Comparison of ENCODE assay signal across 8 mouse cellular contexts in genomic region chr16:5232982-5233381, GRCm38 (mm10). TPM values are rescaled to one million over a fixed set of nuclear protein-coding genes. Genes with fewer than 3 reads are reported as not detected.
DNase-seq lines count a peak whose midpoint lies in the region; ATAC-seq lines count a peak whose summit lies in the region.

No protein-coding gene starts in this region.

- H3K4me2 ChIP-seq in heart, embryonic 13.5 days, result peak overlapping the region; percentile 74
- peak overlapping the region; percentile 85 for H3K4me2 ChIP-seq in hindbrain, embryonic 13.5 days
- peak overlapping the region; percentile 27; the same call in 1 of the 2 replicates for H3K4me2 ChIP-seq in midbrain, embryonic 11.5 days

- H3K27ac ChIP-seq in heart, embryonic 13.5 days (replicated peaks), result no peak overlapping the region
- peak overlapping the region; percentile 72; the same call in 1 of the 2 replicates for H3K27ac ChIP-seq in embryonic facial prominence, embryonic 10.5 days (replicated peaks)
- H3K27ac ChIP-seq in hindbrain, embryonic 13.5 days, result no peak overlapping the region
- no peak overlapping the region for H3K27ac ChIP-seq in midbrain, embryonic 11.5 days (ENCODE audit: low read depth, low read length)

- WGBS in heart, embryonic 13.5 days, result 69% methylated on average over 4 of the region's 4 CpGs
- WGBS in embryonic facial prominence, embryonic 10.5 days, result 70% methylated on average over 4 of the region's 4 CpGs
- 70% methylated on average over 4 of the region's 4 CpGs for WGBS in hindbrain, embryonic 13.5 days
- 71% methylated on average over 4 of the region's 4 CpGs for WGBS in midbrain, embryonic 11.5 days

- H3K36me3 ChIP-seq in heart, embryonic 13.5 days, result 0 out of 2 replicates have a peak, but pooled peaks cover 7% of the 10 kb centered on the region
- H3K36me3 ChIP-seq in embryonic facial prominence, embryonic 10.5 days (replicated peaks), result peaks cover 7% of the 10 kb centered on the region; the same call in 1 of the 2 replicates
- H3K36me3 ChIP-seq in hindbrain, embryonic 13.5 days, result peaks cover under 1% of the 10 kb centered on the region; the same call in 1 of the 2 replicates
- no peaks in the 10 kb centered on the region for H3K36me3 ChIP-seq in midbrain, embryonic 11.5 days (ENCODE audit: control insufficient read depth, insufficient read depth, low read length)

- H3K9ac ChIP-seq in heart, embryonic 13.5 days, result no peak overlapping the region
- no peak overlapping the region for H3K9ac ChIP-seq in hindbrain, embryonic 13.5 days
- H3K9ac ChIP-seq in midbrain, embryonic 11.5 days (ENCODE audit: low read length), result no peak overlapping the region

- no peaks in the 10 kb centered on the region for H3K27me3 ChIP-seq in heart, embryonic 13.5 days (replicated peaks)
- H3K27me3 ChIP-seq in embryonic facial prominence, embryonic 10.5 days (replicated peaks; ENCODE audit: low read depth, poor library complexity, severe bottlenecking), result no peaks in the 10 kb centered on the region
- 0 out of 2 replicates have a peak, but pooled peaks cover 3% of the 10 kb centered on the region for H3K27me3 ChIP-seq in hindbrain, embryonic 13.5 days
- H3K27me3 ChIP-seq in midbrain, embryonic 11.5 days (ENCODE audit: control insufficient read depth, insufficient read depth, low read length), result no peaks in the 10 kb centered on the region

- H3K9me3 ChIP-seq in heart, embryonic 13.5 days, result no peaks in the 10 kb centered on the region
- no peaks in the 10 kb centered on the region for H3K9me3 ChIP-seq in embryonic facial prominence, embryonic 10.5 days
- no peaks in the 10 kb centered on the region for H3K9me3 ChIP-seq in hindbrain, embryonic 13.5 days
- H3K9me3 ChIP-seq in midbrain, embryonic 11.5 days (ENCODE audit: control insufficient read depth, low read length), result no peaks in the 10 kb centered on the region

- no peak for ATAC-seq in heart, embryonic 13.5 days (ENCODE audit: extremely low read depth, insufficient number of reproducible peaks, low FRiP score, low TSS enrichment)
- ATAC-seq in hindbrain, embryonic 13.5 days (ENCODE audit: low FRiP score), result peak; percentile 30; the same call in 1 of the 2 replicates
- ATAC-seq in midbrain, embryonic 11.5 days (ENCODE audit: low FRiP score), result peak; percentile 20

- no peak for DNase-seq in heart, postnatal 14 days
- no peak for DNase-seq in embryonic facial prominence, embryonic 10.5 days (ENCODE audit: low spot score)
- DNase-seq in midbrain, embryonic 11.5 days (ENCODE audit: low spot score, missing footprints), result no peak
- DNase-seq in urinary bladder, postnatal 36 days (ENCODE audit: low spot score in 2 of 2), result no peak
- no peak for DNase-seq in right cerebral cortex, postnatal 10 days (ENCODE audit: low spot score in 2 of 2)
- DNase-seq in kidney, postnatal 36 days, result no peak

- peaks cover 12% of the 10 kb centered on the region for H3K4me1 ChIP-seq in heart, embryonic 13.5 days
- H3K4me1 ChIP-seq in embryonic facial prominence, embryonic 10.5 days, result peaks cover 9% of the 10 kb centered on the region
- H3K4me1 ChIP-seq in hindbrain, embryonic 13.5 days (replicated peaks), result peaks cover 13% of the 10 kb centered on the region
- peaks cover 7% of the 10 kb centered on the region; the same call in 1 of the 2 replicates for H3K4me1 ChIP-seq in midbrain, embryonic 11.5 days (ENCODE audit: control insufficient read depth, insufficient read depth, low read length)

- peak overlapping the region; percentile 82 for H3K4me3 ChIP-seq in heart, embryonic 13.5 days
- H3K4me3 ChIP-seq in embryonic facial prominence, embryonic 10.5 days, result peak overlapping the region; percentile 96
- H3K4me3 ChIP-seq in hindbrain, embryonic 13.5 days, result peak overlapping the region; percentile 90
- peak overlapping the region; percentile 87; the same call in 1 of the 2 replicates for H3K4me3 ChIP-seq in midbrain, embryonic 11.5 days (ENCODE audit: low read depth, low read length)

- intact Hi-C loops in heart, postnatal 14 days (cut with DNase I), result no loop called here

RNA-seq across cellular contexts. Expression of gene Alg1, which starts 0.4 kb away (rescaled TPM):
- polyA plus RNA-seq in heart, embryonic 13.5 days (2015; fragmentation: Nextera tagmentation; extraction: Ambion mirVana), result 22.2 and 25.0 TPM in 2 replicates
- 10 to 100 TPM; 14.8 to 15.3 TPM for total RNA-seq in heart, postnatal 14 days (2021)
- 23.1 and 26.2 TPM in 2 replicates for polyA plus RNA-seq in embryonic facial prominence, embryonic 10.5 days (2016; fragmentation: Nextera tagmentation; extraction: Ambion mirVana)
- polyA plus RNA-seq in hindbrain, embryonic 13.5 days (2015; fragmentation: Nextera tagmentation; extraction: Ambion mirVana), result 36.2 and 38.1 TPM in 2 replicates
- polyA plus RNA-seq in midbrain, embryonic 11.5 days (2014; fragmentation: Nextera tagmentation; extraction: Ambion mirVana), result 24.3 and 26.6 TPM in 2 replicates

RNA-seq across cellular contexts. Expression of gene AU021092, which starts 10.9 kb away (rescaled TPM):
- 3.0 and 3.7 TPM in 2 replicates for polyA plus RNA-seq in heart, embryonic 13.5 days (2015; fragmentation: Nextera tagmentation; extraction: Ambion mirVana)
- 10 to 100 TPM; 29.1 to 31.6 TPM for total RNA-seq in heart, postnatal 14 days (2021)
- polyA plus RNA-seq in embryonic facial prominence, embryonic 10.5 days (2016; fragmentation: Nextera tagmentation; extraction: Ambion mirVana), result 0.93 and 1.3 TPM in 2 replicates
- 12.7 and 14.9 TPM in 2 replicates for polyA plus RNA-seq in hindbrain, embryonic 13.5 days (2015; fragmentation: Nextera tagmentation; extraction: Ambion mirVana)
- 5.4 and 5.8 TPM in 2 replicates for polyA plus RNA-seq in midbrain, embryonic 11.5 days (2014; fragmentation: Nextera tagmentation; extraction: Ambion mirVana)

RNA-seq across cellular contexts. Expression of gene Eef2kmt, which starts 22.8 kb away (rescaled TPM):
- 23.5 and 25.7 TPM in 2 replicates for polyA plus RNA-seq in heart, embryonic 13.5 days (2015; fragmentation: Nextera tagmentation; extraction: Ambion mirVana)
- total RNA-seq in heart, postnatal 14 days (2021), result 1 to 10 TPM; 9.2 to 9.3 TPM
- 14.7 and 19.4 TPM in 2 replicates for polyA plus RNA-seq in embryonic facial prominence, embryonic 10.5 days (2016; fragmentation: Nextera tagmentation; extraction: Ambion mirVana)
- polyA plus RNA-seq in hindbrain, embryonic 13.5 days (2015; fragmentation: Nextera tagmentation; extraction: Ambion mirVana), result 8.9 and 11.4 TPM in 2 replicates
- polyA plus RNA-seq in midbrain, embryonic 11.5 days (2014; fragmentation: Nextera tagmentation; extraction: Ambion mirVana), result 13.2 and 15.0 TPM in 2 replicates

RNA-seq across cellular contexts. Expression of gene Nagpa, which starts 29.2 kb away (rescaled TPM):
- polyA plus RNA-seq in heart, embryonic 13.5 days (2015; fragmentation: Nextera tagmentation; extraction: Ambion mirVana), result 14.4 and 16.3 TPM in 2 replicates
- total RNA-seq in heart, postnatal 14 days (2021), result 10 to 100 TPM in 1 of 2 experiments, 1 to 10 TPM in 1; 8.8 to 10.4 TPM
- 15.9 and 16.2 TPM in 2 replicates for polyA plus RNA-seq in embryonic facial prominence, embryonic 10.5 days (2016; fragmentation: Nextera tagmentation; extraction: Ambion mirVana)
- 11.9 and 12.1 TPM in 2 replicates for polyA plus RNA-seq in hindbrain, embryonic 13.5 days (2015; fragmentation: Nextera tagmentation; extraction: Ambion mirVana)
- polyA plus RNA-seq in midbrain, embryonic 11.5 days (2014; fragmentation: Nextera tagmentation; extraction: Ambion mirVana), result 10.7 and 10.8 TPM in 2 replicates

Comparison
In these comparisons a context has a peak if more than half of its experiments do, and no peak if none do; other contexts are left out.
1. H3K4me2 ChIP-seq: peak in every context shown above with its lines; median percentile 85 in hindbrain, embryonic 13.5 days; 74 in heart, embryonic 13.5 days; 27 in midbrain, embryonic 11.5 days.